Mouse (Mus musculus): ENCODE data around the gene Jak3.
"Not testable (repeated sequence)": the region's sequence is repeated elsewhere in the genome, so short reads cannot be mapped to it uniquely, and the experiment has no call there.

The Jak3 gene

DNA sequence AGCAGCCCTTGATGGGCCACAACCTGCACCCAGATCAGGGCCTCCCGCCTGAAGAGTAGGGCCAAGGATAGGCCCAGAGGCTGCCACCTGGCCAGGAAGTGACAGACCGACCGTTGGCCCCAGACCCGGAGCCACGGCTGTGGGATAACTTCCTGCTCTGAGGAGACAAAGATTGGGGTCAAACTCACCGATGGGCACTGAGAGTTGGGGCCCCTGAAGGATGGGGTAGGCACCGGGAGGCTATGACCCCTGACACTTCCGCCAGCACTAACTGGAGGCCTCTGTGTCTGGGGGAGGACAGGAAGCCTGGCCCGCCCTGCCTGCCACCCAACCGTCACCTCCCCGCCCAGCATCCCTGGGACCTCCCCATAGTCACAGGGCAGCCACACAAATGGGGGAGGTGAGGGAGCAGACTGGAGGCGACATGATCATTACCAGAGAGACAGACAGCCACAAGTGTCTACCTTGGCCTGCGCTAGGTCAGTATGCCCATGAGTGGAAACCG lies 47.0 kb downstream of the Jak3 start:
- DNase-seq (ENCODE audit: low read depth) = peak; percentile 72

DNA sequence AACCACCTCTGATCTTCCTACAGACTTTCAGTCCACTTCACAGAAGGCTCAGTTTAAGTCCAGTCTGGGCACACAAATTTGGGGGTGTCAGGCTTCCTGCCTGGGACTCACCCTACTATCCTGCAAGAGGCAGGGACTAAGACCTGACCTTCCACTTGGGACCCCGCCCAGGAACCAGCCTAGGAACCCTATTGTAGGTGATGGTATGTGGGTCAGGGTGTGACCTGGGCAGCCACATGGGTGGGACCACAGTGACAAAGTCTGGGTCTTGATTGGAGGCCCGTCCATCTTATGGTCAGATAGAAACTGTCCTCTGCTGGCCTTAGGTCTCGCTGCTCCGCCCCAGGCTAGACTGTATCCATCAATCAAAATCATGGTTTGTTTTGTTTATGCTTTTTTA lies 48.3 kb downstream of the Jak3 start:
- no peak for DNase-seq (ENCODE audit: low read depth)

DNA sequence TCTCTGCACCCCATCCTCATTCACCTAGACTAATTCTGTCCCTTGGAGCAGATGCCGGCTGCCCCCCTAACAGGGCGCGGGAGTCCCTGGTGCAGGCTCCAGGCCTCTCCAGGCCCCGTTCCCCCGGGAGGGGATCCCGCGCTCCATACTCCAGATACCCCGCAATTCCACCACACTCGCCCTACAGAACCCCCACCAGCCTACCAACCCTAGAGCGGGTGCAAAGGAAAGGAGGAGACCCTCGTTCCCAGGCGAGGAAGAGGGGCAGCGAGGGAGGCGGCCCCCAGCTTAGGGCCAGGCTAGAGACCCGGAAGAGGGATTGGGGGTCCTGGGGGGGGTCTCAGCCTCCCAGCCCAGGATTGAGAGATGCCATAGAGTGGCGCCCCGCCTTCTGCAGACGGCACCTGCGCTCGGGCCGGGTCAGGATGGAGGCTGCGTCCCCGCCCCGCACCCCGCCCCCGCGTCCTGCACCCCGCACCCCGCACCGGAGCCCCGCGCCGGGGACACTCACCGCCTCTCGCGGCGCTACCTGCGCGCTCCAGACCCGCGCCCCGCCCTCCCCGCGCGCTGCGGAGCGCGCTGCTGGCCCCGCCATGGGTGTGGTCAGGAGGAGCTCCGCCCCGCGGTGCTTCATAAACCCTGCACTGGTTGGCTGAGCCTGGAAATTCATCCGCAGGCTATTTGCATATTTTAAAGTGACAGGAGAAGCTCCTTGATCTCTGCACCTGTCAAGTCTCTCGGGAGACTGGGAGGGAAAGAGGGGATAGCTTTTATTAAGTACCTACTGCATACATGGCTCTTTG lies 49.2 kb downstream of the Jak3 start, which contains the start of gene Fcho1:
Gene Fcho1, minus strand, starts transcription at position 595 of the 803 bp plus-strand sequence.
- DNase-seq (ENCODE audit: low read depth) = peak; percentile 86

DNA sequence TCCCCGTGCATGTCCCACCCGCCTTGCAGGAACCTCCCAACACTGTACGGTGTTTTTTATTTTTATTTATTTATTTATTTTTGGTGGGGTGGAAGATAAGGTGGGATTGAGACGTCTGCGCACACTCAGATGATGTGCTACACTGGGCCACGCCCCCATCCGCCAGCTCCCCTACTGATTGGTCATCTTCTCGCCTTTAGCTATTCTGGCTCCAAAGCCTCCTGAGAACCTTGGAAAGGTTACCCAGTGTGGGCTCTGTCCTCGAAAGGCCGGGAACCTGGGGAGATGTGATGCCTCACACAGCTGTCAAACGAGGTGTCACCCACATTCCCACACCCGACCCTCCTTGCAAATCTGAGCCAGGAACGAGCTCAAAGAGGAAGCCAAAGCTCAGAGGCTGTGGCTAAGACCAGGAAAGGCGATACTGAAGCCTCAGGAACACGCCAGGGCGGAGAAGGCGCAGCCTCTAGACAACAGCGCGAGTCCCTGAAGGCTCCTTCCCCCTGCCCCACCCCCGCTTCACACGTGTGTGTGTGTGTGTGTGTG lies 52.2 kb downstream of the Jak3 start:
- no peak for DNase-seq (ENCODE audit: low read depth)

DNA sequence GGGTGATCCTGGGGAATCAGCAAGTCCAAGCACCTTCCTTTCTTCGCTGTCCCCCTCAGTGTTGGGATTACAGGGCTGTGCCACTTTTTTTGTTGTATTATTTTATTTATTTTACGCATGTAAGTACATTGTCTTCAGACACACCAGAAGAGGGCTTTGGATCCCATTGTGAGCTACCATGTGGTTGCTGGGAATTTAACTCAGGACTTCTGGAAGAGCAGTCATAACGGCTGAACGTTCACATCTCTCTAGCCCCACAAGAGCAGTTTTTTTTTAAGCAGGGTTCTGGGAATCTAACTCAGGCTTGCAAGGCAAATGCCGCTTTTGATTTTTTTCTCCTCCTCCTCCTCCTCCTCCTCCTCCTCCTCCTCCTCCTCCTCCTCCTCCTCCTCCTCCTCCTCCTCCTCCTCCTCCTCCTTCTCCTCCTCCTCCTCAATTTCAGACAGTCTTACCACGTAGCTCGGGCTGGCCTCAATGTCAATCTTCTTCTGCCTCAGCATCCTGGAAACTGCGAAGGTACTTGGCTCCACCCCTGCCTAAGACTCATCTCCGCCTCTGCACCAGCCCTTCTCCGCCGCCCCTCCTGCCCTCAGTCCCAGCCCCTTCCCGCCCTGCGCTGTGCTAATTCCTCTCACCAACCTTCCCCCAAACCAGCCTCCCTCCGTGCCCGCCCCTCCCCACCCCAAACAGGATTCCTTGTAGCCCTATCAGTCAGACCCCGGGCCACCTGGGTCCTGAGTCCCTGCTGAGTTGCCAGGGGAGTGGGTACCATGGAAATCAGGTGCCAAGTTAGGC lies 52.9 kb downstream of the Jak3 start:
- no peak for DNase-seq (ENCODE audit: low read depth)

DNA sequence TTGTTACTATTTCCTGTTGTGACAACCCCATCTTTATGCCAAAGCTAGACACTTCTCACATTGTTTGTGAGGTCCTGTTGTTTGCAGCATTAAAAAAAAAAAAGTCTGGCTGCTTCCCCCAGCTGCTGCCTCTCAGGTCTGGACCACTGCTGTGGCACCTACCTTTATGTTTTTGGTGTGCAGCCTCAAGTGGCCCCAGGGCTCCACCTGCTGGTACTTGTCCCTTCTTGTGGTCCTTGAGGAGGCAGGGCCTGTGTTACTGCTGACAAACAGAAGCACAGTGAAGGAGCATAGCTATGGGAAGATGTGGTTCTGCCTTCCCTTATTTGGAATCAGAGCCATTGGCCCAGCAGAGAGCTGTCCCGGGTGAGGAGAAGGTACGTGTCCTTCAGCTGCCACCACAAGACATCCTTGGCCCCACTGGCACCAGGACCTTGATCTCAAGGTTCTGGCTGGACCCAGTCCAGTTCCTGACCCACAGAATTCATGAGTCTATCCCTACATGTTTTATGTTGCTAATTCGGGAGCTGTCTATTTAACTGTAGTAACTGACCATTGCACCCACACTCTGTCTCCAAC lies 55.6 kb downstream of the Jak3 start:
- no peak for DNase-seq (ENCODE audit: low read depth)

DNA sequence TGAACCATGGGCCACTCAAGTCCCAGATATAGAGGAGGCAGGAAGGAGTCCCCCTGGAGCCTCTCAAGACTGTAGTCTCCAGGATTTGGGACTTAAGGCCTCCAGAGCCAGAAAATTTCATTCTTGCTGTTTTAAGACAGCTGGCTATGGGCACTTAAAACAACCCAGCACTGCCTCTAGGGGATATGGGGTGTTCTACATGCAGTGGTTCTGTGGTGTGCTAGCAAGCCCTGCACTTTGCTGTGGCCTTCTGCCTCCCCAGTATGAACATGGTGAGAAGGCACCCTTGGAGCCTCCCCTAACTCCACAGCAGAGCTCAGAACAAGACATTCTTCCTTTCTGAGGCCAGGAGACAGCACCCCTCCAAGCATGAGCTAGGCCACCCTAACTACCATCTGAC lies 62.2 kb downstream of the Jak3 start:
- not testable (repeated sequence) for DNase-seq (ENCODE audit: low read depth)

Data from c-Kit-positive CD71-positive TER-119-negative erythroid progenitor cells, embryonic 14.5 days (primary cell).